Mouse (Mus musculus) forebrain, embryonic 16.5 days (tissue): ENCODE measurements at regions not wholly inside any gene's neighbourhood (a gene's known extent, or its start where the extent isn't known, plus 50 kb on each side); places are given as distances from the start of the nearest gene placed in this dataset.
A peak's percentile ranks its signal among the peaks of the same experiment; 100 is the strongest.

Experiments used
- ATAC-seq: fragments of 200-750 bp; cut with Nextera tagmentation; 2 replicates; pipeline ENCODE4 v1.8.0; 2017; ENCODE audit warnings: mild to moderate bottlenecking, moderate library complexity
- H3K27ac ChIP-seq: fragments of 300-500 bp; sonication (generic); 2 replicates; pipeline ENCODE4 v1.5.1; 2014; ENCODE audit warnings: low read length, control low read depth
- H3K27me3 ChIP-seq: fragments of 300-500 bp; sonication (generic); replicated peaks from 2 replicates; pipeline ENCODE4 v1.6.1; 2014; ENCODE audit warnings: low read length; ENCODE audit not compliant: control insufficient read depth, insufficient read depth
- H3K36me3 ChIP-seq: fragments of 300-500 bp; sonication (generic); 2 replicates; pipeline ENCODE4 v1.6.1; 2014; ENCODE audit not compliant: control insufficient read depth, insufficient read depth
- H3K4me1 ChIP-seq: fragments of 300-500 bp; sonication (generic); replicated peaks from 2 replicates; pipeline ENCODE4 v1.6.1; 2014; ENCODE audit warnings: low read length; ENCODE audit not compliant: control insufficient read depth, insufficient read depth
- H3K4me2 ChIP-seq: fragments of 300-500 bp; sonication (generic); 2 replicates; pipeline ENCODE4 v1.6.1; 2014; ENCODE audit warnings: mild to moderate bottlenecking, low read length, control low read depth
- H3K4me3 ChIP-seq: fragments of 300-500 bp; sonication (generic); replicated peaks from 2 replicates; pipeline ENCODE4 v1.5.1; 2014; ENCODE audit warnings: mild to moderate bottlenecking, low read length, control low read depth
- H3K9ac ChIP-seq: fragments of 300-500 bp; sonication (generic); replicated peaks from 2 replicates; pipeline ENCODE4 v1.6.1; 2014; ENCODE audit warnings: low read depth, low read length, control low read depth
- H3K9me3 ChIP-seq: fragments of 300-500 bp; sonication (generic); 2 replicates; pipeline ENCODE4 v1.6.1; 2016; ENCODE audit warnings: low read length; ENCODE audit not compliant: control insufficient read depth
- WGBS: fragments of 180-500 bp; shearing (Covaris S2); extraction: QIAGEN DNeasy Blood & Tissue Kit; methylation state at CpG from one replicate; pipeline ENCODE4 v1.1.7; 2014; 5-methylcytosine and 5-hydroxymethylcytosine counted together

DNA sequence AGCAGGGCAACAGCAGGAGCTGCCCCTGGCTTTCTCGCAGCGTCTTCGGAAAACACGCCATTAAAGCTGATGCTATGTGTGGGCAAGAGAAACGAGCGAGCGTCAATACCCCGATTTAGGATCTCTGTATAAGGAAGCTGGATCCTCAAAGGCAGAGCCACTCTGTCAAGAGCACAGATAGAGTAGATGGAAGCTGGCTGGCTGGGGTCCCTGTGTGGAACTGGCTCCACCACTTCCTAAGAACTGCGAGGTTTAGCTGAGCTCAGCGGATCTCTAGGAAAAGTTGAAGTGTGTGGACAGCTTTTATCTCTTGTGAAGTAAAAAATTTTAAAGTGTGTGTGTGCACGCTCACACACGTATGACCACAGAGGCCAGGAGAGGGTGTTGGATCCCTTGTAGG lies 154.7 kb upstream of the Ubl3 start:
- H3K4me2 ChIP-seq: no peak overlapping the region
- no peak overlapping the region for H3K27ac ChIP-seq
- no peak for ATAC-seq
- H3K4me1 ChIP-seq: peaks cover 20% of the 10 kb centered on the region
- no peak overlapping the region for H3K4me3 ChIP-seq
- H3K9me3 ChIP-seq: no peaks in the 10 kb centered on the region
- WGBS: 89% methylated on average over 12 of the region's 12 CpGs
- no peaks in the 10 kb centered on the region for H3K27me3 ChIP-seq
- H3K36me3 ChIP-seq: no peaks in the 10 kb centered on the region
- no peak overlapping the region for H3K9ac ChIP-seq

DNA sequence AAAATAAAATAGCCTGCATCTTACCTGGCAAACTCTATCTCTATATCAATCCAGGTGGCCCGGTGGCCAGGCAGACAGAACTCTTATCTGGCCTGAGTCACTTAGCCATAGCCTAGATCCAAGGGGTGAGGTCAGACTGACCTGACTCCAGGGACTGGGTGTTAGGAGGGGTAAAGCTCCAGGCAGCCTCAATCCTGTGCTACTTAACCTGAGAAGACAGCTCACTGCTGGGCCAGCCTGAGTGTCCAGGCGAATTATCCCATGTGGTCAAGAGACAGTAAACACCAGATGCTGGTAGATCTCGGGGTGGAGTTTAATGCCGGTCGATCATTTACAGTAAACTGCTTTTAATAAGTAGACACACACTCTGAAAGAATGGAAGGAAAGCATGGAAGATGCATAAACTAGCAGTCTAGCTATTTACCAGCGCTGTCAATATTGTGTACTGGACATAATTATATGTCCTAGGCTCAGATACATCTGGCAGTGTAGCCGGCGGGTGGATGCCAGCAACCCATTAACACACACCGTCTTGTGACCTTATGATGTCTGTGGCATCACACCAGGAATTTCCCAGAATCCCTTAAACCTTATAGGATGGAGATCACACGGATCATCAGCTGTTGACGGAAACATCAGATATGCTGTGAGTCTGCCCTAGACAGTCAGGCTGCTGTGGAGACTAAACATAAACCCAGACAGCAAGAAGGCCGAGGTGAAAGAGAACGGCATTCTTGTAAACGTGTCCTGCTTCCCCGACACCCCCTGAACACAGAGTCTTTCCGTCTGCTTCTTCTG lies 153.9 kb upstream of the Ubl3 start:
- Histone ChIP-seq H3K9ac (no peak overlapping the region), H3K27me3 (no peaks in the 10 kb centered on the region), H3K4me3 (no peak overlapping the region), H3K4me2 (no peak overlapping the region), H3K9me3 (no peaks in the 10 kb centered on the region), H3K4me1 (peaks cover 20% of the 10 kb centered on the region), H3K27ac (no peak overlapping the region), H3K36me3 (no peaks in the 10 kb centered on the region)
- WGBS: 85% methylated on average over 16 of the region's 16 CpGs
- no peak for ATAC-seq

DNA sequence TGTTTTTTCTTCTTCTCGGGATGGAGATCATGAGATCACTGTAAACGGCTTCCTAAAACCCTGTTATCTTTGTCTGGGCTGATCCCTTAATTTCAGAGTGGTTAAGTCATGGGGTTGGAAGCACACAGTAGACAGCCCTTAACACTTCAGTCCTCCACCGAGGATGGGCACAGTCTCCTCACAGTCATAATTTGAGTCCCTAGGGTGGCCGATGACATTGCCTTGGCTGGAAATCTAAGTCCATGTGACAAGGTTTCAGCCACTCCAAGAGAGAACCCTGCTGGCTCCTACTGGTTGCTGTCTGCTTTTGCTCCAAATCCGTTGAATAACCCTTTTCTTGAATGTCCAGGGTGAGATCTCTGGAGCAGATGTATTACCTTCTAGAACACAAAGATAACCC lies 152.2 kb upstream of the Ubl3 start:
- Histone ChIP-seq H3K9ac (no peak overlapping the region), H3K27me3 (no peaks in the 10 kb centered on the region), H3K4me3 (no peak overlapping the region), H3K27ac (no peak overlapping the region), H3K4me1 (peaks cover 20% of the 10 kb centered on the region), H3K36me3 (no peaks in the 10 kb centered on the region), H3K9me3 (no peaks in the 10 kb centered on the region), H3K4me2 (no peak overlapping the region)
- no peak for ATAC-seq
- WGBS: 73% methylated on average over 5 of the region's 5 CpGs

DNA sequence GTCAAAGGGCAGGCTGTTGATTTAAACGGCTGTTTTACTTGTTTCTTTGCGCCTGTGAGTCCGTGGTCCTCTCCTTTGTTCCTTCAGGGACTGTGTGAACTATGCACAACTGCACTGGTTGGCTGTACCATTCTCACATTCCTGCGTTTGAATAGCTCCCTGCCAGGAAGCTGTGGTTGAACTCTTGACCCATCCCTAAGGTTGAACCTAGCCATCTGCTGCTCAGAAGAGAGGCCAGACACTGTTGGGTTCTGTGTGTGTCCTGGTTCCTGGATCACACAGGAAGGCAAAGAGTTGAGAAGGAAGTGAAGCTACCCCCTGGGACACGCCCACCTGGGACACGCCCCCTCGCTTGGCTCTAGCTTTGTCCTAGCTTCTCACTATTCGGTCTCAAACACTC lies 149.3 kb upstream of the Ubl3 start:
- 52% methylated on average over 8 of the region's 8 CpGs for WGBS
- Histone ChIP-seq H3K4me1 (peaks cover 12% of the 10 kb centered on the region), H3K9ac (no peak overlapping the region), H3K36me3 (no peaks in the 10 kb centered on the region), H3K4me3 (no peak overlapping the region), H3K27ac (no peak overlapping the region), H3K27me3 (no peaks in the 10 kb centered on the region), H3K4me2 (no peak overlapping the region), H3K9me3 (no peaks in the 10 kb centered on the region)
- no peak for ATAC-seq

DNA sequence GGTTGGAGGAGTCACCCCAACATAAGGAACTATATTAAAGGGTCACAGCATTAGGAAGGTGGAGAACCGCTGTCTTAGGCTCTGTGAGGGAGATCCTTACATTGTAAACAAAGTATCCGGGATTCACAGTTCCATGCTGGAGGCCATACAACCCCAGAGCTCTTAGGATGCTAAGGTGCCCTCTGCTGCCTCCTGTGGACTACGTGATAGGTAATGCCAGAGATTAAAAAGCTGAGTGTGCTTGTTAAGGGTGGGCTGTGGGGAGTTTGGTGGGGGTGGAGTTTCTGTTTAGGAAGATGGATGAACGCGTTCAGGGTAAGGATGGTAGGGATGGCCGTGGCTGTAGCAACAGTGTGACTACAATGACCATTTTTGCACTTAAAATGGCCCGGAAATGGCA lies 148.4 kb upstream of the Ubl3 start:
- 87% methylated on average over 7 of the region's 7 CpGs for WGBS
- no peak for ATAC-seq

DNA sequence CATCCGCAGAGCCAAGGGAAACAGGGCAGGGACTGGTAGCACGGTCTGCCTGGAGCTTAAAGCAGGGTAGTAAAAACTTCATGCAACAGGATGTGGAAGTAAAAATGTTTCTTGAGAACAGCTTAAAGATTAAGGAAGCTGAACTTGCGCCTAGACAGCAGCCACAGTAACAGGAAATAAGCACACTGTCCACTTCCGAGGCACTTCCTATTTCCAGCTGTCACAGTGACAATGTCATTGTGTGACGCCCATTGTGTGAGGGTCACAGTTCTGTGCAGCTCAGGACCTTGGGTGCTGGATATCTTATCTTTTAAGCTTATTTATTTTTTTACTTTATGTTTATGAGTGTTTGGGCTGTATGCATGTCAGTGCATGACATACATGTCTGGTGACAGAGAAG lies 147.7 kb upstream of the Ubl3 start:
- Histone ChIP-seq H3K36me3 (no peaks in the 10 kb centered on the region), H3K4me3 (no peak overlapping the region)
- WGBS: 85% methylated on average over 5 of the region's 5 CpGs

More for the DNA sequence above, 148.4 kb upstream of the Ubl3 start:
- Histone ChIP-seq H3K4me1 (peaks cover 12% of the 10 kb centered on the region), H3K4me2 (no peak overlapping the region), H3K27me3 (no peaks in the 10 kb centered on the region), H3K9me3 (no peaks in the 10 kb centered on the region), H3K4me3 (no peak overlapping the region), H3K36me3 (no peaks in the 10 kb centered on the region), H3K27ac (no peak overlapping the region), H3K9ac (no peak overlapping the region)

DNA sequence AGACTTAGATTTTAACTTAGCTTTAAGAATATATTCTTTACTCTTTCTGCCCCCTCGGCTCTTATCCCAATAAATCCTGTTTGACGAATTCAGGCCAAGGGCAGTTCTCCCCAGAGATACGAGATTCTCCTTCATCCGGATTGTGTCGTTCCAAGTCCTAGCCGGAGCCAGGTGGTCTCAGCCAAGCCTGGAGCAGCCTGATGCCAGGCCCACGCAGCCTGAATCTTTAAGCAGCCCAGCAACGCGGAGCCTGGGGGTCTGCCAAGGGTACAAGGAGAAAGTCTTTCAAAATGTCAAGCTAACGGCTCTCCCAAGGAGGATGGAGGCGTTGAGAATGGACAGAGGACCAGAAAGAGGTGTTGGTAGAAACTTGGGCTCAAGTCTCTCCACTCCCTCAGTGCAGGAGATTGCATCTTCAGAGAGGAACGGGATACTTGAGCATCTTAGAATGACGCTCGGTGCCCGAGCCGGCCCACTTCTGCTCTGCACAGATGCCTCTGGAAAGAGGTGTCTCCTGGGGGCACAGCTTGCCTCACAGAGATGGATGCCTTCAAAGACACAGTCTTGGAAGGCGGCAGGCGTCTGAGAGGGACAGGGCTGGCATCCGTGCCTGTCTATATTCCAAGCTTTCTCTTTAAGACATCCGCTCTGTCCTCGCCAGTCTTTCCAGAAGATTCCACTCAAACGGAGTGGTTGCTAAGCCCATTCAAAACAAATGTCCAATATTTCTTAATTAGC lies 145.2 kb upstream of the Ubl3 start:
- peak overlapping the region; percentile 37; the same call in 1 of the 2 replicates for H3K27ac ChIP-seq
- 46% methylated on average over 22 of the region's 22 CpGs for WGBS

More for the DNA sequence above, 147.7 kb upstream of the Ubl3 start:
- Histone ChIP-seq H3K9ac (no peak overlapping the region), H3K4me2 (no peak overlapping the region), H3K4me1 (peaks cover 12% of the 10 kb centered on the region), H3K27me3 (no peaks in the 10 kb centered on the region), H3K9me3 (peaks cover 3% of the 10 kb centered on the region; the same call in 1 of the 2 replicates), H3K27ac (no peak overlapping the region)
- no peak for ATAC-seq

DNA sequence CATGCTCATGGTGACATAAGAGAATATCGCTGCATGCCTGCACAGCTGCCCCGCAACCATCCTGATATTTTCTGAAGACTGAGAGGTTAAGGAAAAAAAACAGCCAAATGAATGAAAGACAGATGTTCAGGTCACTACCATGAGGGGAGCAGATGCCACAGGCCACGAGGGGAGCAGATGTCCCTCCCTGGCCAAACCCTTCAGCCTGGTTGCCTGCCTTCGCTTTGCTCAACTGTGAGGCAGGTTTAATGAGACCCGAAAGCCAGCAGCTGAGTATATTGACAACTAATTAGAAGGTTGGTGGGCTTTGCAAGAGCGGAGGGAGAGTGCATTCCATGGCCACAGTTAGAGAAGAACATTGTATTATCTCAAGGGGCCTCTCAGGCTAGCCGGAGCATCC lies 141.8 kb upstream of the Ubl3 start:
- 53% methylated on average over 7 of the region's 7 CpGs for WGBS
- ATAC-seq: no peak

More for the DNA sequence above, 145.2 kb upstream of the Ubl3 start:
- H3K4me2 ChIP-seq: peak overlapping the region; percentile 6; the same call in 1 of the 2 replicates
- H3K36me3 ChIP-seq: no peaks in the 10 kb centered on the region
- no peaks in the 10 kb centered on the region for H3K27me3 ChIP-seq
- no peak overlapping the region; the same call in 1 of the 2 replicates for H3K9ac ChIP-seq
- peak; percentile 84 for ATAC-seq
- peaks cover 12% of the 10 kb centered on the region for H3K4me1 ChIP-seq
- H3K4me3 ChIP-seq: no peak overlapping the region
- H3K9me3 ChIP-seq: peaks cover 3% of the 10 kb centered on the region; the same call in 1 of the 2 replicates

DNA sequence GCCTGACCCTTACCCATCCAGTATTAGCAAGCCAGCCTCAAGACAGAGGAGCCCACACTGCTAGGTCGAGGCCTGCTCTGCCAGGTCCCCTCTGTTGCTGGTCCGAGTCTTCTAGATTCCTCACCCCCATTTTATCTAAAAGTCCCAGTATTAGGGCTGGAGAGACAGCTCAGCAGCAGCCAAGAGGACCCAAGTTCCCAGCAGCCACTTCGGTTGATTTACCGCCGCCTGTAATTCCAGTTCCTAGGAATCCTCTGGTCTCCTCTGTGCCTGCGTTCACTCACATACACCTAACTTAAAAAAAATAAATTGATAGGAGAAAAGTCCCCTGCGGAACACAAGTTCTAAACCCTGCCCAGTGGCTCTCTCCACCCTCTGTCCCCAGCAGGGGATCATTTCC lies 138.9 kb upstream of the Ubl3 start:
- H3K9me3 ChIP-seq: peaks cover 3% of the 10 kb centered on the region; the same call in 1 of the 2 replicates
- H3K4me2 ChIP-seq: no peak overlapping the region
- H3K27ac ChIP-seq: no peak overlapping the region
- ATAC-seq: no peak
- no peak overlapping the region for H3K9ac ChIP-seq
- H3K27me3 ChIP-seq: no peaks in the 10 kb centered on the region
- no peak overlapping the region for H3K4me3 ChIP-seq
- peaks cover 25% of the 10 kb centered on the region for H3K4me1 ChIP-seq
- WGBS: 81% methylated on average over 7 of the region's 7 CpGs
- no peaks in the 10 kb centered on the region for H3K36me3 ChIP-seq

More for the DNA sequence above, 141.8 kb upstream of the Ubl3 start:
- Histone ChIP-seq H3K36me3 (no peaks in the 10 kb centered on the region), H3K4me1 (peaks cover 19% of the 10 kb centered on the region), H3K4me3 (no peak overlapping the region), H3K27ac (no peak overlapping the region), H3K27me3 (no peaks in the 10 kb centered on the region), H3K4me2 (no peak overlapping the region), H3K9me3 (peaks cover 3% of the 10 kb centered on the region; the same call in 1 of the 2 replicates), H3K9ac (no peak overlapping the region)
